Mouse (Mus musculus) forebrain, embryonic 14.5 days (tissue): ENCODE results near the gene Chl1. TPM values are rescaled to one million over a fixed set of nuclear protein-coding genes. Genes with fewer than 3 reads are reported as not detected.

Source experiments
- ATAC-seq: fragments of 200-750 bp; cut with Nextera tagmentation; 2 replicates; pipeline ENCODE4 v1.8.0; 2017; ENCODE audit warnings: mild to moderate bottlenecking, moderate library complexity
- DNase-seq: peaks from one replicate; pipeline ENCODE4 v3.0.0-alpha.2; 2015; ENCODE audit warnings: low spot score
- H3K27ac ChIP-seq: fragments of 300-500 bp; sonication (generic); 2 replicates; pipeline ENCODE4 v1.5.1; 2014; ENCODE audit warnings: low read depth, mild to moderate bottlenecking, control low read depth, low read length, moderate library complexity
- H3K27me3 ChIP-seq: fragments of 300-500 bp; sonication (generic); replicated peaks from 2 replicates; pipeline ENCODE4 v1.6.1; 2014; ENCODE audit warnings: low read length, control low read depth, mixed read lengths; ENCODE audit not compliant: control insufficient read depth, insufficient read depth
- H3K36me3 ChIP-seq: fragments of 300-500 bp; sonication (generic); 2 replicates; pipeline ENCODE4 v1.6.1; 2014; ENCODE audit warnings: low read length, control low read depth; ENCODE audit not compliant: control insufficient read depth, insufficient read depth
- H3K4me1 ChIP-seq: fragments of 300-500 bp; sonication (generic); 2 replicates; pipeline ENCODE4 v1.6.1; 2014; ENCODE audit warnings: antibody characterized with exemption, low read length, control low read depth; ENCODE audit not compliant: control insufficient read depth, insufficient read depth
- H3K4me2 ChIP-seq: fragments of 300-500 bp; sonication (generic); 2 replicates; pipeline ENCODE4 v1.6.1; 2014; ENCODE audit warnings: mild to moderate bottlenecking, control low read depth, low read length
- H3K4me3 ChIP-seq: fragments of 300-500 bp; sonication (generic); 2 replicates; pipeline ENCODE4 v1.5.1; 2014; ENCODE audit warnings: low read depth, low read length, control low read depth
- H3K9ac ChIP-seq: fragments of 300-500 bp; sonication (generic); 2 replicates; pipeline ENCODE4 v1.6.1; 2014; ENCODE audit warnings: mild to moderate bottlenecking, low read length, control low read depth, moderate library complexity
- H3K9me3 ChIP-seq: fragments of 300-500 bp; sonication (generic); replicated peaks from 2 replicates; pipeline ENCODE4 v1.6.1; 2016; ENCODE audit warnings: low read length, control low read depth, mixed read lengths; ENCODE audit not compliant: control insufficient read depth
- WGBS: fragments of 180-500 bp; shearing (Covaris S2); extraction: QIAGEN DNeasy Blood & Tissue Kit; methylation state at CpG from one replicate; pipeline ENCODE4 v1.1.7; 2014; 5-methylcytosine and 5-hydroxymethylcytosine counted together
- polyA plus RNA-seq: library from polyadenylated mRNA; unstranded; fragments of >200 nt; fragmentation: Nextera tagmentation; extraction: Ambion mirVana; gene quantifications from 2 replicates; pipeline ENCODE4 v1.2.1, GENCODE M21; 2014

Chl1 gene
- polyA plus RNA-seq, 1 experiment from 2014 or later: 77.0 TPM

DNA sequence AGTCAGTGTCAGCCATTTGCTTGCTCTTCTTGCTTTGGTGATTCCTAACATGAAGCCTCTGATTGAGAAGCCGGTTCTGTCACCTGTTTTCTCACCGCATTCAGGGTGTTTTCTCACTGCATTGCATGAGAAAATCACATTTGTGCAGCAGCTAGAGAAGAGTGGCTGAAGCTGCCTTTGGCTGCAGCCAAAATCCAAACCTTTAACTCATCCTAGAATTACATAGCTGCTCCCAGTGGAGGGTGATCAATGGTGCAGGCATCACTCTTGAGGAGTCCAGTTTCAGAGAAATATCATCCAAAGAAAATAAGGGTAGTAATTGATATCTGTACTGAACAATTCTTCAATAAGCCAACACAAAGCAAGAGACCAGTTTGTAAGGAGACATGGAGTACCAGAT, 154.8 kb downstream of the Chl1 start:
- H3K27me3 ChIP-seq: no peaks in the 10 kb centered on the region
- no peak for ATAC-seq
- 85% methylated on average over 2 of the region's 2 CpGs for WGBS

DNA sequence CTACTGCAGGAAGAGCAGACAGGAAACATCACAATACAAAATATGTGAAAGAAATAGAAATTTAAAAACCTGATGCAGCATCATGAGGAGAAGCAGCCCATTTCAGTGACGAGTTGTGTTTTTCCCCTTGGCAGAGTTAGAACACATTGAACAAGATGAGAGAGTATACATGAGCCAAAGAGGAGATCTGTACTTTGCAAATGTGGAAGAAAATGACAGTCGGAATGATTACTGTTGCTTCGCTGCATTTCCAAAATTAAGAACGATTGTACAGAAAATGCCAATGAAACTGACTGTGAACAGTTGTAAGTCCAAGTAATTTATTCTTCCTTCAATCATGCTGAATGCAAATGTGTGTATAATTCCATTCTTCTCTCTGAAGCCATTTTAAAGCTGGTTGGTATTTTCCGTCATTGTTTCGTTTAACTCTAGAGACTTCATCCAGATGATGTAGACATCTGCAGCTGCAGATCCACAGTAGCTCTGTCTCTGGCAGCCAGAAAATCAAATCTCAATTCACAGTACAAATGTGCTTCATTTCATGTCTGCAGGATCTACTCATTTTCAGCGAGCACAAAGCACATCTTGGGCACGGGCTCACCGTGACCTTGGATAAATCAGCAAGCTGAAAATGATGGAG, 155.4 kb downstream of the Chl1 start:
- no peaks in the 10 kb centered on the region for H3K27me3 ChIP-seq
- ATAC-seq: peak; percentile 50
- H3K4me1 ChIP-seq: peaks cover 5% of the 10 kb centered on the region; the same call in 1 of the 2 replicates
- H3K4me3 ChIP-seq: no peak overlapping the region
- H3K4me2 ChIP-seq: no peak overlapping the region
- no peaks in the 10 kb centered on the region for H3K36me3 ChIP-seq
- H3K9ac ChIP-seq: no peak overlapping the region
- peak overlapping the region; percentile 21; the same call in 1 of the 2 replicates for H3K27ac ChIP-seq
- no peaks in the 10 kb centered on the region for H3K9me3 ChIP-seq
- WGBS: 68% methylated on average over 9 of the region's 9 CpGs
- peak; percentile 49 for DNase-seq

More for the DNA sequence above, 154.8 kb downstream of the Chl1 start:
- peak overlapping the region; percentile 9; the same call in 1 of the 2 replicates for H3K27ac ChIP-seq
- H3K36me3 ChIP-seq: no peaks in the 10 kb centered on the region
- H3K9me3 ChIP-seq: no peaks in the 10 kb centered on the region
- H3K4me3 ChIP-seq: no peak overlapping the region
- H3K4me2 ChIP-seq: no peak overlapping the region
- peaks cover 5% of the 10 kb centered on the region; the same call in 1 of the 2 replicates for H3K4me1 ChIP-seq
- no peak overlapping the region for H3K9ac ChIP-seq
- DNase-seq: no peak

DNA sequence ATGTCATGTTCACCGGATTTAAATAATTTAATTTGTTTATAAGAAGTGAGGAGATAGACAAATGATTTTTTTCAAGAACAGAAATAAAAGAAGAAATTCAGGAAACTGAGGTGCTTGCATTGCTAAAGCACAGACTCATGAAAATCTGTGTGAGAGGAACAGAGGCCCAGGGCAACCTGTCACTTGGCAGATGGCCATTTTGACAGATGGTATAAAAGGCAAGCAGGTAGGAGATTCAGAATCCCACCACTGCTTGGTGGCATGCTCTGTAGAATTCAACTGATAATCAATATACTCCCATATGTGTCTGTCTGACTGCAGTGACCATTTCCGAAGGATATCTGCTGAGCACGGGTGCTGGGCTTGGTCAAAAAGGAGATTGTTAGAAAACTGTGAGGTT, 162.7 kb downstream of the Chl1 start:
- no peak for ATAC-seq
- Histone ChIP-seq H3K9ac (no peak overlapping the region), H3K27me3 (no peaks in the 10 kb centered on the region), H3K36me3 (no peaks in the 10 kb centered on the region), H3K4me1 (peaks cover 8% of the 10 kb centered on the region), H3K4me2 (no peak overlapping the region), H3K27ac (no peak overlapping the region), H3K4me3 (no peak overlapping the region), H3K9me3 (no peaks in the 10 kb centered on the region)
- WGBS: 86% methylated on average over 3 of the region's 3 CpGs
- no peak for DNase-seq

DNA sequence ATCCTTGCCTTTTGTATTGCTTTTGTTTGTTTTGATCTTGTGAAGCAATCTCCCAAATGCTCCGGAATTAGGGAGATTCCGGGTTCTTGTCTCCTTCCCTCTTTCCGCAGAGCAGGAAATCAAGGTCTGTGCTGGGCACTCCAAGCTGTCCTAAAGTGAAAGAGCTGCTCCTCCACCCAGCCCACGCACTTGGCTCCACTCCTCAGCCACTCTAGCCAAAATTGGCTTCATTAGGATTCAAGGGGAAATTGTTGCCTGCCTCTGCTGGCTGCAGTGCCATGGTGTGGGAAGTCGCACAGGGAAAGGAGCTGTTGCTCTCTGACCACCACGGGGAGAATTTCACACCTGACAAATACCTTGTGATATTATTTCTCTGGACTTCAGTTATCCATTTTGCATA, 163.9 kb downstream of the Chl1 start:
- H3K27me3 ChIP-seq: no peaks in the 10 kb centered on the region
- H3K4me2 ChIP-seq: no peak overlapping the region
- H3K9ac ChIP-seq: no peak overlapping the region
- H3K27ac ChIP-seq: no peak overlapping the region
- H3K9me3 ChIP-seq: no peaks in the 10 kb centered on the region
- 43% methylated on average over 6 of the region's 6 CpGs for WGBS
- H3K4me3 ChIP-seq: no peak overlapping the region
- peaks cover 8% of the 10 kb centered on the region for H3K4me1 ChIP-seq
- peak; percentile 38 for DNase-seq
- no peak for ATAC-seq
- H3K36me3 ChIP-seq: no peaks in the 10 kb centered on the region

DNA sequence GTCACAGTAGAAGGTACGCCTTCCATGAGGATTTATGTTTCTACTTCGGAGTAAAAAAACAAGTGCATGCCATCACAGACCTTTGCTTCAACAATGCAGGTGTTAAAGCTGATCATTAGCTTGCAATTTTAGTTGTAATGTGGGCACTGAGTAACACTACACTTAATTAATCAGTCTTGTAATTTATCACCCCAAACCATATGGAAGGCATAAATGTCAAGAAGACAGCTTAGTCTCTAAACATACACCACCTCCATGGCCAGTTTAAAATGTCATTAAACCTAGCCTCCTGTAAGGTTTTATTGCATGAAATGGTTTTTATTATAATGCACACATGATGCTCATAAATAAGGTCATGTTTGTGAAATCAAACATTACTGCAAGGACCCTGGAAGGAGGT, 164.8 kb downstream of the Chl1 start:
- peaks cover 8% of the 10 kb centered on the region for H3K4me1 ChIP-seq
- H3K4me2 ChIP-seq: no peak overlapping the region
- H3K36me3 ChIP-seq: no peaks in the 10 kb centered on the region
- no peaks in the 10 kb centered on the region for H3K27me3 ChIP-seq
- no peak overlapping the region for H3K4me3 ChIP-seq
- DNase-seq: no peak
- ATAC-seq: no peak
- no peak overlapping the region for H3K27ac ChIP-seq
- no peaks in the 10 kb centered on the region for H3K9me3 ChIP-seq
- H3K9ac ChIP-seq: no peak overlapping the region
- 92% methylated on average over 2 of the region's 2 CpGs for WGBS

DNA sequence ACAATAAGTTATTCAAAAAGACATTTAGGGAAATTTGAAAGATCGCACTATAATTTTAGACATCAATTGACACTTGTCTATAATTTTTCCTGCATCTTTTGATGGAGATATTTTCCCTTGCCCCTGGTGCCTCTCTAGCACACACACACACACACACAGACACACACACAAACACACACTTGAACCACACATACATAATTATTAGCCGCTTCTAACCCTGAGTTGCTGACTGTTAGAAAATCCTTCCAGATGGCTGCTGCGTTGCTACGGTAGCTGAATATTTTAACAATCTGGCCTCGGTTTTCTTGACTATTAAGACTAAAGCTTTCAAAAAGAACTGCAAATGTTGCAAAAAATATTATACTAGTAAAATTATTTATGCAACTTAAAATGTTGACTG, 166.3 kb downstream of the Chl1 start:
- ATAC-seq: peak; percentile 87

DNA sequence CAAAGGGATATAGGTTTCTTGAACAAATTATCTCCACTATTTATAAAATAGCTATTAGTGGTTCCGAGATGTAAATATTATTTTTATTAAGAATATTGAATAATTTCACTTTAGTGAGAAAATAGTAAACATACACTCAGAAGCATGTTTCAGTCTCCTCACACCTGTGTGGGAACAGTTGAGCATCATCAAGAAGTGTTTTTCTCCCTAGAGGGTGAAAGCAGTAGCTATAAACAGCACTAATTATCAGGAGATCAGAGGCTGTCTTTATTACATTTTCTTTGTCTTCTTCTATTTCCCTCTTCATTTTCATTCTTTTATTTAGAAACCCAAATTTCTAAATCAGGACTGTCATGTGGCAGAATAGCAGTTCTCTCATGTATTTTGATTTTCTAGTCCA, 166.7 kb downstream of the Chl1 start:
- Histone ChIP-seq H3K36me3 (no peaks in the 10 kb centered on the region), H3K4me1 (peaks cover 8% of the 10 kb centered on the region), H3K27me3 (no peaks in the 10 kb centered on the region), H3K9ac (no peak overlapping the region), H3K27ac (peak overlapping the region; percentile 50; the same call in 1 of the 2 replicates), H3K4me2 (no peak overlapping the region), H3K9me3 (no peaks in the 10 kb centered on the region), H3K4me3 (no peak overlapping the region)
- WGBS: 88% methylated on average over 1 of the region's 1 CpGs
- no peak for DNase-seq
- 0 out of 2 replicates have a peak, but pooled peaks have one; percentile 52 for ATAC-seq

More for the DNA sequence above, 166.3 kb downstream of the Chl1 start:
- Histone ChIP-seq H3K9me3 (no peaks in the 10 kb centered on the region), H3K27ac (no peak overlapping the region), H3K9ac (no peak overlapping the region), H3K4me1 (peaks cover 8% of the 10 kb centered on the region), H3K4me2 (no peak overlapping the region), H3K4me3 (no peak overlapping the region), H3K36me3 (no peaks in the 10 kb centered on the region), H3K27me3 (no peaks in the 10 kb centered on the region)
- WGBS: 38% methylated on average over 5 of the region's 5 CpGs
- DNase-seq: peak; percentile 85

DNA sequence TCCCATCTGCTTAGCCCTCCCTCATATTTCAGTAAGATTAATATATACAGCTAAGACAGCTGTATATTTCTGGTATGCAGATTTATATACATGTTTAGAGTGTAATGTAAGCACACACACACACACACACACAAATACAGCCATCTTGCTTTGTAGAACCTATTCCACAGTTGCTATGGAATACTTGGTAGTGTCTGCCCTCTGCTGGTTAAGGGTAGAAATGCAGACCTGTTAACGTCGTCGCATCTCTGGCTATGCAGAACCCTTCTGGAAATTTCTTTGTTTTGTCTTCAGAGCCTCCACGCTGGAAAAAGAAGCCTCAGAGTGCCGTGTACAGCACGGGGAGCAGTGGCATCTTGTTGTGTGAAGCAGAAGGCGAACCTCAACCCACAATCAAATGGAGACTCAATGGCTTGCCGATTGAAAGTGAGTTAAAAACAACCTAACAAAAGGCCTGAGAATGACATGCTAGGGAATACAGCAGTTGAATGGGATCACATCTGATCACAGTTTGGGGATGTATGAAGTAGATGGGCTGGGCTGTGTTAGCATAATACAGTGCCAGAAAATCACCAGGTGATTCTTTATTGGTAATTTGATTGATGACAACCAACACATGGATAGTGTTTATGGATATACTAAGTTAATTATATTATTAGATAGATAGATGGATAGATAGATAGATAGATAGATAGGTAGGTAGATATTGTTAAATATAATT, 172.6 kb downstream of the Chl1 start:
- Histone ChIP-seq H3K27ac (no peak overlapping the region), H3K27me3 (no peaks in the 10 kb centered on the region), H3K4me3 (no peak overlapping the region), H3K4me2 (no peak overlapping the region), H3K36me3 (0 out of 2 replicates have a peak, but pooled peaks cover 5% of the 10 kb centered on the region), H3K9me3 (no peaks in the 10 kb centered on the region), H3K4me1 (no peaks in the 10 kb centered on the region), H3K9ac (no peak overlapping the region)
- peak; percentile 95 for DNase-seq
- 15% methylated on average over 8 of the region's 8 CpGs for WGBS
- ATAC-seq: peak; percentile 87

DNA sequence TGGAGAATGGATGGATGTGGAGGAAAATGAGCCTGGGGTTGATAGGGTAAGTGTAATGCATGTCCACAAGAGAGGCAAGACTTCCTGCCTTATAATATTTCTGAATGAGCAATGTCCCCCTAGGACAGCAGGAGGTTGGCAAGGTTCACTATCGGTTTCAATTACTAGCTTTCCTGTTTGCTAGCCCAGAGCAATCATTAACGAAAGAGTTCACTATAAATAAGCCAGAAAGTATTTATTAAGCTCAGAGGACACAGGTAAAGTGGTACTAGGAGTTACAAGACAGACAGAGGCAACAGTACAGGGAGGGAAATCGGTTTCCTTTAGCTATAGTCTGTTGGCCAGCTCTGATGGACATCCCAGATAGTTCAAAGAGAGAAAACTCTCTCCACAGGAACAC, 182.1 kb downstream of the Chl1 start:
- Histone ChIP-seq H3K36me3 (no peaks in the 10 kb centered on the region), H3K27ac (no peak overlapping the region), H3K4me2 (no peak overlapping the region), H3K9ac (no peak overlapping the region), H3K9me3 (no peaks in the 10 kb centered on the region), H3K27me3 (no peaks in the 10 kb centered on the region), H3K4me1 (no peaks in the 10 kb centered on the region), H3K4me3 (no peak overlapping the region)
- ATAC-seq (no peak), DNase-seq (no peak)
- 88% methylated on average over 3 of the region's 3 CpGs for WGBS
